Mouse (Mus musculus): ENCODE data around the gene Rpl7l1.
"Not testable (repeated sequence)": the region's sequence is repeated elsewhere in the genome, so short reads cannot be mapped to it uniquely, and the experiment has no call there.

Rpl7l1 gene

GRCm38 (mm10) chr17:46775070-46775469 is 7.4 kb downstream of the Rpl7l1 start:
- DNase-seq (ENCODE audit: low spot score) = no peak

GRCm38 (mm10) chr17:46774131-46774472 is 8.4 kb downstream of the Rpl7l1 start:
- no peak for DNase-seq (ENCODE audit: low spot score)

- DNase-seq (ENCODE audit: low spot score) = no peak
Measured at GRCm38 (mm10) chr17:46773278-46774130, 9.0 kb downstream of the Rpl7l1 start.

- peak; percentile 73 for DNase-seq (ENCODE audit: low spot score)
Measured at GRCm38 (mm10) chr17:46772404-46773277, 9.8 kb downstream of the Rpl7l1 start, which contains the start of gene 2310039H08Rik. TSS of gene 2310039H08Rik (plus strand) at chr17:46772635.

- DNase-seq (ENCODE audit: low spot score) = no peak
Measured at GRCm38 (mm10) chr17:46772038-46772403, 10.5 kb downstream of the Rpl7l1 start.

GRCm38 (mm10) chr17:46771616-46772015 is 10.9 kb downstream of the Rpl7l1 start:
- DNase-seq (ENCODE audit: low spot score) = no peak

GRCm38 (mm10) chr17:46771025-46771424 is 11.4 kb downstream of the Rpl7l1 start:
- no peak for DNase-seq (ENCODE audit: low spot score)

GRCm38 (mm10) chr17:46770546-46770945 is 11.9 kb downstream of the Rpl7l1 start:
- DNase-seq (ENCODE audit: low spot score) = no peak

GRCm38 (mm10) chr17:46767868-46768267 is 14.6 kb downstream of the Rpl7l1 start:
- no peak for DNase-seq (ENCODE audit: low spot score)

GRCm38 (mm10) chr17:46764916-46765315 is 17.6 kb downstream of the Rpl7l1 start:
- DNase-seq (ENCODE audit: low spot score) = not testable (repeated sequence)

GRCm38 (mm10) chr17:46763544-46763943 is 18.9 kb downstream of the Rpl7l1 start, which contains the start of gene Ptcra:
TSS of gene Ptcra (minus strand) at chr17:46763712.
- DNase-seq (ENCODE audit: low spot score) = no peak

GRCm38 (mm10) chr17:46758753-46759152 is 23.7 kb downstream of the Rpl7l1 start:
- no peak for DNase-seq (ENCODE audit: low spot score)

- DNase-seq (ENCODE audit: low spot score) = peak; percentile 93
Measured at GRCm38 (mm10) chr17:46751794-46752556, 30.5 kb downstream of the Rpl7l1 start, which contains the start of gene Cnpy3. TSS of gene Cnpy3 (minus strand) at chr17:46752214.

- peak; percentile 61 for DNase-seq (ENCODE audit: low spot score)
Measured at GRCm38 (mm10) chr17:46751056-46751793, 31.2 kb downstream of the Rpl7l1 start.

- DNase-seq (ENCODE audit: low spot score) = no peak
Measured at GRCm38 (mm10) chr17:46750580-46750979, 31.9 kb downstream of the Rpl7l1 start.

GRCm38 (mm10) chr17:46749282-46749681 is 33.2 kb downstream of the Rpl7l1 start:
- DNase-seq (ENCODE audit: low spot score) = no peak

GRCm38 (mm10) chr17:46747806-46748205 is 34.7 kb downstream of the Rpl7l1 start:
- no peak for DNase-seq (ENCODE audit: low spot score)

- no peak for DNase-seq (ENCODE audit: low spot score)
Measured at GRCm38 (mm10) chr17:46747234-46747633, 35.2 kb downstream of the Rpl7l1 start.

- DNase-seq (ENCODE audit: low spot score) = no peak
Measured at GRCm38 (mm10) chr17:46745506-46745905, 37.0 kb downstream of the Rpl7l1 start.

- no peak for DNase-seq (ENCODE audit: low spot score)
Measured at GRCm38 (mm10) chr17:46742986-46743385, 39.5 kb downstream of the Rpl7l1 start.

GRCm38 (mm10) chr17:46741305-46741704 is 41.2 kb downstream of the Rpl7l1 start:
- no peak for DNase-seq (ENCODE audit: low spot score)

Measured in layer of hippocampus, adult 9-10 months (tissue).